Mouse (Mus musculus) layer of hippocampus, adult 11-12 months (tissue): ENCODE measurements at regions not wholly inside any gene's neighbourhood (a gene's known extent, or its start where the extent isn't known, plus 50 kb on each side); places are given as distances from the start of the nearest gene placed in this dataset.

Experiments
- DNase-seq: peaks from one replicate; pipeline ENCODE4 v3.0.0; 2022; ENCODE audit warnings: low spot score

DNA sequence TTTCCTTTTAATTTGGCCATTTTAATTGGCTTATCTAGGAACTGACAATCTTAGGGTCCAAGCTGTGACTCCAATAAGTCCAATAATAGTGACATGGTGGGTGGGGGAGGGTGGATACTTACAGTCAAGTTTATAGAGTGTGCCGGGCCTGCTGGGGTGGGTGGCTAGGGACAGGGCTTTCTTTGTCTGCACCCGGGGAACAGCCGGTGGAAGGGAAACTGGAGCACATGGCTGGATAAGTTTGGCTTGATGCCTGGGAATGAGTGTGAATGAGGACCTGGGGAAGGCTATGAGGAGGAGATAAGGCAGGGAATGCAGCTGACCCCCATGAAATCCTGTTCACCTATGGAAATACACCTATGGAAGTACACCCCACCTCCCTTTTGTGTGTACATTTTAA lies 81.7 kb upstream of the Cers4 start:
- DNase-seq: peak; percentile 16

GRCm38 (mm10) chr8:4411836-4412235 lies 81.0 kb upstream of the Cers4 start:
- no peak for DNase-seq

DNA sequence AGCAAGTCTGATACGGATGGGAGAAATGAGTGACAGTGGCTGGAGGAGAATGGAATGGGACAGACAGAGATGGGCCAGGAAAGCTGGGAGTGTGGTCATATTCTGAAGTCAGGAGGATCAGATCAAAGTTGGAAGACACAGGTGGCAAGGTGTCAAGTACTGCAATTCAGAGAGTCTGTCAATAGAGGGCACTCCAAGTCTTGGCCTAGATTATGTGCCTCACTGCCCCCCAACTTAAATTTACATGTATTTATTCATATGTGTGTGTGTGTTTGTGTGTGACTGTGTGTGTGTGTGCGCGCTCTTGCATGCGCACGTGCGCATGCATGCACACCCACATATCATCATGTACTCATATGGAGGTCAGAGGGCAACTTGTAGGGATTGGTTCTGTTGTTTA lies 79.6 kb upstream of the Cers4 start:
- peak; percentile 52 for DNase-seq

GRCm38 (mm10) chr8:4413764-4414163 lies 79.1 kb upstream of the Cers4 start:
- DNase-seq: no peak

DNA sequence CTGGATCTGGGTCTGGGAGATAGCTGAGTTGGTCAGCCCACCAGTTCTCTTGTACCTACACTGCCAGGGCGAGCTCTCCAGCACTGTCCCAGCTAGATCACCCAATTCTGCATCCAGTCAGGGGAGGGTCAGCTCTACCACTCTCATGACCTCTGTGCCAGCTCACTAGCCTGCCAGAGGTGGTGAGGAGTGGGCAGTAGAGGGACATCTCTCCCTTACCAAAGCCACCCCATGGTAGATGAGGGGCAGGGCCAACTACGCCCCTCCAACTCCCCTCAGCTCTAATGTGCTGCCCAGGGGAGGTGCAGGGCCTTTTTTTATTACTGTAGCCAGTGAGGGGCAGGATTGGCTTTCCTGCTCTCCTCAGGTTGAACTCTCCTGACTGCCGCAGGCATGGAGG lies 75.7 kb upstream of the Cers4 start:
- no peak for DNase-seq

DNA sequence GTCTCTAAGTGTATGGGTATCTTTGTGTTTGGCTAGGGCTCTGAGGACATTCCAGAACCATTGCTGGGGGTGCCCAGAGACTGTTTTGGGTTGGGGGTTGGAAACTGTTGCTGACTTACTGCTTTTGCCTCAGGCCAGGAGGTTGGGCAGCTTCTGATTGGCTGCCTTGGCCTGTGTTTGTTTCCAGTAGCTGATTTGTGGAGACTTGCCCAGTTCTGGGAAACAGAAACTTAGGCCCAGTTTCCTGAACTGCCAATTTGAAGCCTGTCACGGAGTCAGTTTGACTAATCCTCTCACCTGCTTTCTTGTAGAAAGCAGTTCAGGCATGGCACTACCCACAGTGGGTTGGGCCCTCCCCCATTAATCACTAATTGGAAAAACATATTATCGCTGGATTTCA lies 59.7 kb upstream of the Cers4 start:
- no peak for DNase-seq

DNA sequence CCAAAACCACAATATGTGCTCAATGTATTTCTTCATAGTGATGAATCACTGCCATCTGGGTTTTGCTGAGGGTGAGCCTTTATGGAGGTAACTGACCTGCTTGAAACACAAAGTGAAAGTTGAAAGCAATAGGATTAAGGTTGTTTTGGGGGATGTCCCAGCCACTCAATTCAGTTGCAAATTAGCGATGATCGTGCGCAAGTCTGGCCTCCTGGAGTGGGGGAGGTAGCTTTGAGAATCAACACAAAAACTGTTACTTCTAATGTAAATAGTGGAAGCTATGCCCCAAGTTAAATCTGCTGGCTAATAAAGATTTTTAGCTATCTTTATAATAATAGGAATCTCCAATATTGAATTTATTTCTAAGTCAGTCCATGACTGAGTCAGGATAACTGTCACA lies 56.3 kb upstream of the Cers4 start:
- DNase-seq: no peak
